Mouse (Mus musculus): ENCODE results near the gene Tcf7l2. TPM values are rescaled to one million over a fixed set of nuclear protein-coding genes. Genes with fewer than 3 reads are reported as not detected.

Tcf7l2 gene
- total RNA-seq, 1 experiment: 3.0 TPM

DNA sequence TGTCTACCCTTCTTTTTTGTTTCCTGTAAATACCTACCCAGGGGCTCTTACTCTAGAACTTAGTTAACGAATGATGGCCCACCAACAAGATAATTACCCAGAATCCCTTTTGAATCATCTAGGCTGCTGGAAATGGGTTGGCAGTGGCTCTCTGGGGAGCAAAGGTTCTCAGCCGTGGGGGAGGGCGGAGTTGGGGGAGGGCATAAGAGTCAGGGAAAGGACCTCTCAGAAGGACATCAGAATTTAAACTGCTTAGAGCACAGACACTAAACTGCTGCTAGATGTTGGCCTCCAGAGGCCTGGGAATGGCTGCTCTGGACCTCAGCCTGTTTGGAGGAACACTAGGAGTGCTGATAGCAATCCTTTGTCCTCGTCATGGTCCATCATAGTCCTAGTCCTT lies 105.4 kb downstream of the Tcf7l2 start:
- in situ Hi-C loops (cut with MboI; ENCODE audit: low sequenced_read_pairs in 2 of 2, unreplicated experiment in 2 of 2): no loop called here
- H3K4me3 ChIP-seq (ENCODE audit: insufficient read depth in 1 of 2, low read depth in 1 of 2, low read length in 2 of 2, poor library complexity in 1 of 2, severe bottlenecking in 1 of 2): no peak overlapping the region
- no peak overlapping the region for H3K9ac ChIP-seq (ENCODE audit: insufficient read depth, low read depth, low read length, poor library complexity, severe bottlenecking)
- no peaks in the 10 kb centered on the region for H3K9me3 ChIP-seq (ENCODE audit: control insufficient read depth, insufficient read depth, low read depth, low read length)
- peaks cover 1% of the 10 kb centered on the region; the same call in 1 of the 2 replicates for H3K36me3 ChIP-seq (ENCODE audit: control insufficient read depth, insufficient read depth, low read length, poor library complexity, severe bottlenecking)
- H3K4me1 ChIP-seq (ENCODE audit: control insufficient read depth in 2 of 2, insufficient read depth in 2 of 2, low read length in 2 of 2, poor library complexity in 1 of 2): no peaks in the 10 kb centered on the region
- DNase-seq (ENCODE audit: low read depth, low spot score): no peak
- TF ChIP-seq ZNF384 (IDR thresholded peaks at IDR 0.05; ENCODE audit: low read depth, low read length) (no peak), MAFK (IDR thresholded peaks at IDR 0.05; ENCODE audit: insufficient read depth, low read depth, low read length) (no peak), HCFC1 (IDR thresholded peaks at IDR 0.05; ENCODE audit: borderline replicate concordance, insufficient read depth, low read length) (no peak), ZC3H11A (IDR thresholded peaks at IDR 0.05; ENCODE audit: borderline replicate concordance, low read depth, low read length) (no peak), CHD2 (IDR thresholded peaks at IDR 0.05; ENCODE audit: low read depth, low read length) (no peak)
- no peak overlapping the region for H3K27ac ChIP-seq (ENCODE audit: insufficient read depth, low read depth, low read length, poor library complexity, severe bottlenecking)

DNA sequence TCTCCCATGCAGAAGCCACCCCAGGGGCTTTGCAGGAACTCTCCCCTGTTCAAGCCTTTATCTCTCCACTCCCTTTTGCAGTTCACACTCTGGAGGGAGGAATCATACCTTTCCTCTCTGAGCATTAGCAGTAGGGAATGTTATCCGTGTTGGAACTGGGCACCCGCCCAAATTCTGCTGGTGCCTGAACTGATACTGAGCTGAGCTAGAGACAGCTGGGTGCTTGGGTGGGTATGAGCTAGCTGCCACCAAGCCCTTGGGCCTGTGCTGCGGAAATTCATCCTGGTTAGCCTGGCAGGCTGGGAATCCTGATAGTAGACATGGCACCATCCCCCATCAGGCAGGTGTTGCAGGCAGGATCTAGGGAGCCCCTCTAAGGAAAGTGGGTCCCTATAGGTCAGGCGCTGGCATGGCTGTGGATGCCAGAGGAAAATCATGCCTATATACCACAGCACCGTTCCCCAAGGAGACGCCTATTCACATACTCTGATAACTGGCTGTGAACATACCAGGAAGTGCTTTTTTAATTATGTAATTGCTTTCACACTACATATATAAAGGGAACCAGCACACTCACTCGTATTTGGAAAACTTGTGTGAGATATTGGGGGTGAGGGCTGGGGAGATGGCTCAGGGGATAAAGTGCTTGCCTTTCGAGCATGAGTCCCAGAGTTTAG lies 108.9 kb downstream of the Tcf7l2 start:
- no peak overlapping the region for H3K9ac ChIP-seq (ENCODE audit: insufficient read depth, low read depth, low read length, poor library complexity, severe bottlenecking)
- H3K9me3 ChIP-seq (ENCODE audit: control insufficient read depth, insufficient read depth, low read depth, low read length): no peaks in the 10 kb centered on the region
- no peak for TF ChIP-seq HCFC1 (IDR thresholded peaks at IDR 0.05; ENCODE audit: borderline replicate concordance, insufficient read depth, low read length)
- TF ChIP-seq CHD2 (IDR thresholded peaks at IDR 0.05; ENCODE audit: low read depth, low read length): no peak
- TF ChIP-seq ZC3H11A (IDR thresholded peaks at IDR 0.05; ENCODE audit: borderline replicate concordance, low read depth, low read length): no peak
- TF ChIP-seq ZNF384 (IDR thresholded peaks at IDR 0.05; ENCODE audit: low read depth, low read length): no peak
- TF ChIP-seq MAFK (IDR thresholded peaks at IDR 0.05; ENCODE audit: insufficient read depth, low read depth, low read length): no peak
- H3K36me3 ChIP-seq (ENCODE audit: control insufficient read depth, insufficient read depth, low read length, poor library complexity, severe bottlenecking): peaks cover 1% of the 10 kb centered on the region; the same call in 1 of the 2 replicates
- no peaks in the 10 kb centered on the region for H3K4me1 ChIP-seq (ENCODE audit: control insufficient read depth in 2 of 2, insufficient read depth in 2 of 2, low read length in 2 of 2, poor library complexity in 1 of 2)
- in situ Hi-C loops (cut with MboI; ENCODE audit: low sequenced_read_pairs in 2 of 2, unreplicated experiment in 2 of 2): no loop called here
- no peak overlapping the region for H3K4me3 ChIP-seq (ENCODE audit: insufficient read depth in 1 of 2, low read depth in 1 of 2, low read length in 2 of 2, poor library complexity in 1 of 2, severe bottlenecking in 1 of 2)
- no peak for DNase-seq (ENCODE audit: low read depth, low spot score)
- H3K27ac ChIP-seq (ENCODE audit: insufficient read depth, low read depth, low read length, poor library complexity, severe bottlenecking): no peak overlapping the region

DNA sequence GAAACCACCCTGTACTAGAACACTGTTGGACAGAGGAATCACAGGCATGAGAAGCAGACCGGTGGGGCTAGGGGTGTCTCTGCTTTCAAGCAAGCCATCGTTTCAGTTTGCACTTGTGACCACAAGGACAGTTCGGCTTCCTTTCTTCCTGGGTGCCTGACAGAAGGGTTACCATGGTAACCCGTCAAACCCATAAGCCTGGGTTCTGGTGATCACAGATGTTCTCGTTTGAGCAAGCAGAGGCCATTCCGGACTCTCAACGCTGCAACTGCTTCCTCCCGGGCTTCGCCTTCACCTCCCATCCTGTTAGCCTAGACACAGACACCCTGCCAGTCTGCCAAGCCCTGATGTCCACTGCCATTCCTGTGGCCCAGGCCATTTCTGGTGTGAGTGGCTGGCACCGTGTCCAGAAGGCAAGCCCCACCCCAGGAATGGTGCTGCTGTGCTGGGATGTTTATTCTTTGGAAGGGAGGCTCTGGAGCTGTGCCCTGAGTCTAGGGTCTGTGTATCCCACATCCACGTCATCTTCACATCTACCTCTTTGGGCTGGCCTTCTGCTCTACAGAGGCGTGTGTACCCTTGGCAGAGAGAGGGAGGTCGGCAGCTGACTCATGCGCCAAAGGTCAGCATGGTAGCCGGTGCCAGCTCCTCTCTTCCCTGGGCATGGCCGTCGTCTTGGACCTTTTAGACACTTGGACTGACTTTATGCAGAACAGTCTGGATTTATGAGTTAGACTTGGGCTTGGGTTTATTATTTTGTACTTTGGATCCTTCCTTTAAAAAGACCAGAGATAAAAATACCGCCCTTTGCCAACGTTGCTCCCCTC lies 110.1 kb downstream of the Tcf7l2 start:
- no peak overlapping the region for H3K27ac ChIP-seq (ENCODE audit: insufficient read depth, low read depth, low read length, poor library complexity, severe bottlenecking)
- no peak overlapping the region for H3K4me3 ChIP-seq (ENCODE audit: insufficient read depth in 1 of 2, low read depth in 1 of 2, low read length in 2 of 2, poor library complexity in 1 of 2, severe bottlenecking in 1 of 2)
- no peak for DNase-seq (ENCODE audit: low read depth, low spot score)
- TF ChIP-seq ZNF384 (IDR thresholded peaks at IDR 0.05; ENCODE audit: low read depth, low read length) (no peak), MAFK (IDR thresholded peaks at IDR 0.05; ENCODE audit: insufficient read depth, low read depth, low read length) (no peak), HCFC1 (IDR thresholded peaks at IDR 0.05; ENCODE audit: borderline replicate concordance, insufficient read depth, low read length) (no peak), ZC3H11A (IDR thresholded peaks at IDR 0.05; ENCODE audit: borderline replicate concordance, low read depth, low read length) (no peak), CHD2 (IDR thresholded peaks at IDR 0.05; ENCODE audit: low read depth, low read length) (no peak)
- in situ Hi-C loops (cut with MboI; ENCODE audit: low sequenced_read_pairs in 2 of 2, unreplicated experiment in 2 of 2): no loop called here
- no peaks in the 10 kb centered on the region for H3K4me1 ChIP-seq (ENCODE audit: control insufficient read depth in 2 of 2, insufficient read depth in 2 of 2, low read length in 2 of 2, poor library complexity in 1 of 2)
- H3K36me3 ChIP-seq (ENCODE audit: control insufficient read depth, insufficient read depth, low read length, poor library complexity, severe bottlenecking): no peaks in the 10 kb centered on the region; the same call in 1 of the 2 replicates
- H3K9me3 ChIP-seq (ENCODE audit: control insufficient read depth, insufficient read depth, low read depth, low read length): no peaks in the 10 kb centered on the region
- no peak overlapping the region for H3K9ac ChIP-seq (ENCODE audit: insufficient read depth, low read depth, low read length, poor library complexity, severe bottlenecking)

DNA sequence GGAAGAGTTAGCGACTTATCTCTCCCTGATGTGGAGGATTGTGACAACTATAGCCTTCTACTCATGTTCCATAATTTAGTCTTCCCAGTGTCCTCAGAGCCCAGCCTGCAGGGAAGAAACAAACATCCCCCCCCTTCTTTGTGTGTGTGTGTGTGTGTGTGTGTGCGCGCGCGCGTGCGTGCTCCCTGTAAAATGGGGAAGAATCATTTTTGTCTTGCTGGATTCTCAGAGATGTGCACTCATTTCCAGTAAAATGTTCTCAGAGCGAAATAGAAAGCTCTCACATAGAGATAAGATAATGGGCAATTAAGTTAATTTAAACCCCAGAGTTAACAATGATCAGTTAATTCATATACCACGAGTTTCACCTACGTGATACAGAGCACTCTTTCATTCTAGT lies 112.8 kb downstream of the Tcf7l2 start:
- H3K9me3 ChIP-seq (ENCODE audit: control insufficient read depth, insufficient read depth, low read depth, low read length): no peaks in the 10 kb centered on the region
- TF ChIP-seq ZNF384 (IDR thresholded peaks at IDR 0.05; ENCODE audit: low read depth, low read length) (no peak), MAFK (IDR thresholded peaks at IDR 0.05; ENCODE audit: insufficient read depth, low read depth, low read length) (no peak), ZC3H11A (IDR thresholded peaks at IDR 0.05; ENCODE audit: borderline replicate concordance, low read depth, low read length) (no peak), CHD2 (IDR thresholded peaks at IDR 0.05; ENCODE audit: low read depth, low read length) (no peak), HCFC1 (IDR thresholded peaks at IDR 0.05; ENCODE audit: borderline replicate concordance, insufficient read depth, low read length) (no peak)
- H3K4me3 ChIP-seq (ENCODE audit: insufficient read depth in 1 of 2, low read depth in 1 of 2, low read length in 2 of 2, poor library complexity in 1 of 2, severe bottlenecking in 1 of 2): no peak overlapping the region
- no peak overlapping the region for H3K27ac ChIP-seq (ENCODE audit: insufficient read depth, low read depth, low read length, poor library complexity, severe bottlenecking)
- no peak for DNase-seq (ENCODE audit: low read depth, low spot score)
- no peaks in the 10 kb centered on the region; the same call in 1 of the 2 replicates for H3K36me3 ChIP-seq (ENCODE audit: control insufficient read depth, insufficient read depth, low read length, poor library complexity, severe bottlenecking)
- H3K9ac ChIP-seq (ENCODE audit: insufficient read depth, low read depth, low read length, poor library complexity, severe bottlenecking): no peak overlapping the region
- no peaks in the 10 kb centered on the region for H3K4me1 ChIP-seq (ENCODE audit: control insufficient read depth in 2 of 2, insufficient read depth in 2 of 2, low read length in 2 of 2, poor library complexity in 1 of 2)
- in situ Hi-C loops (cut with MboI; ENCODE audit: low sequenced_read_pairs in 2 of 2, unreplicated experiment in 2 of 2): no loop called here

Data from ES-E14 (cell line).